Mouse (Mus musculus) CH12.LX (cell line): ENCODE results near the gene Fbxw8. TPM values are rescaled to one million over a fixed set of nuclear protein-coding genes. Genes with fewer than 3 reads are reported as not detected.

Source experiments
- DNase-seq: peaks from one replicate; pipeline ENCODE4 v3.0.0-alpha.2; 2013; ENCODE audit errors: extremely low read depth
- H3K27ac ChIP-seq: 2 replicates; pipeline ENCODE4 v1.5.1; 2012; ENCODE audit warnings: low read depth, mild to moderate bottlenecking, control low read depth, moderate library complexity; ENCODE audit not compliant: insufficient read depth
- H3K27me3 ChIP-seq: replicated peaks from 2 replicates; pipeline ENCODE3; 2012; ENCODE audit warnings: inconsistent platforms
- H3K36me3 ChIP-seq, 2 experiments: replicated peaks in 1 of 2; 2 replicates each; pipeline versions ENCODE3 to v1.6.1; 2012; ENCODE audit warnings: inconsistent platforms in 1 of 2, low read length in 1 of 2, mild to moderate bottlenecking in 1 of 2, mixed read lengths in 1 of 2, moderate library complexity in 1 of 2; ENCODE audit not compliant: control insufficient read depth in 1 of 2, insufficient read depth in 1 of 2
- H3K4me1 ChIP-seq, 2 experiments: 2 replicates each; pipeline ENCODE4 v1.6.1; 2012; ENCODE audit warnings: inconsistent platforms in 1 of 2, moderate library complexity in 1 of 2; ENCODE audit not compliant: insufficient read depth in 2 of 2, control insufficient read depth in 1 of 2
- H3K4me2 ChIP-seq: 2 replicates; pipeline ENCODE4 v1.6.1; 2012; ENCODE audit warnings: low read depth, mild to moderate bottlenecking, control low read depth; ENCODE audit not compliant: poor library complexity, insufficient read depth, severe bottlenecking
- H3K4me3 ChIP-seq, 3 experiments: fragments of 150-350 bp in 1 of 3; sonication (generic) in 1 of 3; replicated peaks in 1 of 3; 2 replicates each; pipeline versions ENCODE3 to v1.5.1; 2011 to 2012; ENCODE audit warnings: low read depth in 2 of 3, low read length in 2 of 3, mild to moderate bottlenecking in 2 of 3, moderate library complexity in 2 of 3, control low read depth in 1 of 3, improper control_type of control experiment in 1 of 3, inconsistent platforms in 1 of 3, mixed read lengths in 1 of 3; ENCODE audit not compliant: poor library complexity in 1 of 3
- H3K79me2 ChIP-seq: replicated peaks from 2 replicates; pipeline ENCODE4 v1.6.1; 2012; ENCODE audit warnings: mild to moderate bottlenecking, moderate library complexity; ENCODE audit not compliant: control insufficient read depth, poor library complexity, insufficient read depth, severe bottlenecking; ENCODE audit errors: extremely low read depth
- H3K9ac ChIP-seq: 2 replicates; pipeline ENCODE4 v1.6.1; 2012; ENCODE audit warnings: low read depth, mild to moderate bottlenecking, control low read depth, moderate library complexity; ENCODE audit not compliant: insufficient read depth
- H3K9me3 ChIP-seq: replicated peaks from 2 replicates; pipeline ENCODE3; 2012; ENCODE audit warnings: low read length, inconsistent platforms, mixed read lengths
- JUN ChIP-seq: IDR thresholded peaks from 2 replicates; pipeline ENCODE4 v1.6.1; 2011; ENCODE audit warnings: low read depth, mild to moderate bottlenecking, low read length, improper control_type of control experiment, moderate library complexity; ENCODE audit not compliant: insufficient read depth
- MAX ChIP-seq: IDR thresholded peaks from 2 replicates; pipeline ENCODE4 v1.6.1; 2011; ENCODE audit warnings: low read length, improper control_type of control experiment
- MAZ ChIP-seq: IDR thresholded peaks from 2 replicates; pipeline ENCODE4 v1.6.1; 2012; ENCODE audit warnings: low read depth, mild to moderate bottlenecking, inconsistent platforms, low read length, improper control_type of control experiment, moderate library complexity
- MEF2A ChIP-seq: IDR thresholded peaks from 2 replicates; pipeline ENCODE4 v1.6.1; 2014; ENCODE audit warnings: low read depth, mild to moderate bottlenecking, inconsistent platforms, low read length, improper control_type of control experiment, borderline replicate concordance
- MXI1 ChIP-seq: IDR thresholded peaks from 2 replicates; pipeline ENCODE4 v1.6.1; 2011; ENCODE audit warnings: mild to moderate bottlenecking, low read depth, low read length, improper control_type of control experiment
- POLR2A ChIP-seq: IDR thresholded peaks from 2 replicates; pipeline ENCODE4 v1.6.1; 2011; ENCODE audit warnings: low read depth, mild to moderate bottlenecking, improper control_type of control experiment, low read length
- POLR2AphosphoS2 ChIP-seq: IDR thresholded peaks from 2 replicates; pipeline ENCODE4 v1.6.1; 2011; ENCODE audit warnings: low read depth, low read length, improper control_type of control experiment
- TBP ChIP-seq: conservative IDR thresholded peaks from 2 replicates; pipeline ENCODE4 v1.6.1; 2011; ENCODE audit warnings: low read depth, low read length, improper control_type of control experiment
- USF2 ChIP-seq: conservative IDR thresholded peaks from 2 replicates; pipeline ENCODE4 v1.6.1; 2011; ENCODE audit warnings: low read depth, low read length, improper control_type of control experiment
- ZKSCAN1 ChIP-seq: IDR thresholded peaks from 2 replicates; pipeline ENCODE4 v1.6.1; 2012; ENCODE audit warnings: low read depth, inconsistent platforms, low read length, improper control_type of control experiment, borderline replicate concordance
- ZMIZ1 ChIP-seq: IDR thresholded peaks from 2 replicates; pipeline ENCODE4 v1.6.1; 2012; ENCODE audit warnings: low read depth, mild to moderate bottlenecking, inconsistent platforms, low read length, improper control_type of control experiment
- ZNF384 ChIP-seq: IDR thresholded peaks from 2 replicates; pipeline ENCODE4 v1.6.1; 2012; ENCODE audit warnings: low read depth, low read length, improper control_type of control experiment, inconsistent platforms
- dilution Hi-C: fragments of 300-500 bp; cut with MboI; formaldehyde crosslinking; loops from 2 replicates; pipeline ENCODE4 v1.14.3; 2020; ENCODE audit warnings: low sequenced_read_pairs; ENCODE audit not compliant: extremely low pct_unique_long_range_greater_than_20kb, extremely low pct_ligation_motif_present
- in situ Hi-C: fragments of 300-500 bp; cut with MboI; formaldehyde crosslinking; loops from 3 replicates; pipeline ENCODE4 v1.14.3; 2019; ENCODE audit warnings: low sequenced_read_pairs, low pct_ligation_motif_present, low pct_unique_long_range_greater_than_20kb, mixed read lengths
- polyA plus RNA-seq: library from polyadenylated mRNA; unstranded; fragments of >175 nt; gene quantifications from 2 replicates; pipeline ENCODE4 v1.2.1, GENCODE M21; 2012; ENCODE audit warnings: low read depth; ENCODE audit not compliant: insufficient read length
- total RNA-seq, 2 experiments: library from RNA; depleted of rRNA; stranded (reverse); fragments of 300-350 nt in 1 of 2; fragments of >200 nt in 1 of 2; gene quantifications; 2 replicates each; pipeline ENCODE4 v1.2.3; 2012 to 2014

Fbxw8 gene
- total and polyA plus RNA-seq, 3 experiments: 41.7 to 50.9 (median 47.3) TPM

- Histone ChIP-seq H3K4me1 (peaks cover 6 to 28% of the 10 kb centered on the region in 2 experiments), H3K4me3 (no peak overlapping the region), H3K36me3 (peaks cover 70 to 97% of the 10 kb centered on the region in 2 experiments), H3K27ac (no peak overlapping the region), H3K79me2 (no peaks in the 10 kb centered on the region), H3K4me2 (no peak overlapping the region), H3K27me3 (no peaks in the 10 kb centered on the region), H3K9me3 (no peaks in the 10 kb centered on the region), H3K9ac (no peak overlapping the region)
- TF ChIP-seq POLR2AphosphoS2 (no peak), POLR2A (no peak), ZKSCAN1 (no peak), USF2 (no peak), JUN (no peak), TBP (no peak), MAX (no peak), MXI1 (no peak), ZMIZ1 (no peak), MEF2A (no peak)
- DNase-seq: no peak
- dilution Hi-C loops (no loop called here), in situ Hi-C loops (loop anchor here (5.0 kb wide), 1 partner anchor 75 kb away; no protein-coding TSS in a partner anchor)
Measured at GRCm38 (mm10) chr5:118076721-118077592, 78.3 kb downstream of the Fbxw8 start.

- no peaks in the 10 kb centered on the region for H3K27me3 ChIP-seq
- dilution Hi-C loops (no loop called here), in situ Hi-C loops (no loop called here)
- H3K36me3 ChIP-seq: peaks cover 80 to 98% of the 10 kb centered on the region in 2 experiments
- no peak overlapping the region for H3K27ac ChIP-seq
- peaks cover 0 to 6% of the 10 kb centered on the region in 2 experiments; a peak in 2 of 4 replicates for H3K4me1 ChIP-seq
- H3K4me2 ChIP-seq: no peak overlapping the region
- no peaks in the 10 kb centered on the region for H3K79me2 ChIP-seq
- no peak for DNase-seq
- no peak overlapping the region for H3K4me3 ChIP-seq
- no peak for TF ChIP-seq MEF2A
- TF ChIP-seq POLR2AphosphoS2: no peak
- no peak for TF ChIP-seq ZNF384
- no peak for TF ChIP-seq MAZ
- H3K9ac ChIP-seq: no peak overlapping the region
- no peaks in the 10 kb centered on the region for H3K9me3 ChIP-seq
Measured at GRCm38 (mm10) chr5:118073213-118073773, 82.0 kb downstream of the Fbxw8 start.
